Mouse (Mus musculus): ENCODE measurements around the gene Pdcd7. TPM values are rescaled to one million over a fixed set of nuclear protein-coding genes. Genes with fewer than 3 reads are reported as not detected.

Gene Pdcd7
- 6.5 and 10.1 TPM in 2 replicates for polyA plus RNA-seq (2012; rRNA removed; ENCODE audit: low replicate concordance)

GRCm38 (mm10) chr9:65345854-65346475 lies at the start of gene Pdcd7:
TSS of gene Pdcd7 (plus strand) at chr9:65346104.

GRCm38 (mm10) chr9:65360641-65361448 lies 14.9 kb downstream of the Pdcd7 start, which contains the start of gene Ubap1l:
TSS of gene Ubap1l (plus strand) at chr9:65361041.

GRCm38 (mm10) chr9:65391613-65391964 lies 45.7 kb downstream of the Pdcd7 start, which contains the start of gene Kbtbd13:
TSS of gene Kbtbd13 (minus strand) at chr9:65391652.

GRCm38 (mm10) chr9:65398279-65398678 lies 52.4 kb downstream of the Pdcd7 start, which contains the start of gene Rasl12:
TSS of gene Rasl12 (plus strand) at chr9:65398506.

Other genes with a start within 250 kb of the Pdcd7 start
- gene Igdcc4, start 244.6 kb upstream of the Pdcd7 start, polyA plus RNA-seq (2012; rRNA removed; ENCODE audit: low replicate concordance) = 4.0 and 40.8 TPM in 2 replicates
- gene Igdcc3, start 204.9 kb upstream of the Pdcd7 start, polyA plus RNA-seq (2012; rRNA removed; ENCODE audit: low replicate concordance) = 0.64 and 3.8 TPM in 2 replicates
- 14.8 and 20.1 TPM in 2 replicates for gene Parp16, start 150.8 kb upstream of the Pdcd7 start, polyA plus RNA-seq (2012; rRNA removed; ENCODE audit: low replicate concordance)
- 17.1 and 26.0 TPM in 2 replicates for gene Cilp, start 80.9 kb upstream of the Pdcd7 start, polyA plus RNA-seq (2012; rRNA removed; ENCODE audit: low replicate concordance)
- gene Clpx, start 51.8 kb upstream of the Pdcd7 start, polyA plus RNA-seq (2012; rRNA removed; ENCODE audit: low replicate concordance) = 13.1 and 16.5 TPM in 2 replicates
- 0.16 and 0.27 TPM in 2 replicates for gene Ubap1l, start 14.9 kb downstream of the Pdcd7 start, polyA plus RNA-seq (2012; rRNA removed; ENCODE audit: low replicate concordance)
- 1.8 and 2.6 TPM in 2 replicates for gene Kbtbd13, start 45.5 kb downstream of the Pdcd7 start, polyA plus RNA-seq (2012; rRNA removed; ENCODE audit: low replicate concordance)
- gene Rasl12, start 52.4 kb downstream of the Pdcd7 start, polyA plus RNA-seq (2012; rRNA removed; ENCODE audit: low replicate concordance) = 45.7 and 82.2 TPM in 2 replicates
- not detected in 2 replicates for gene Slc51b, start 76.9 kb downstream of the Pdcd7 start, polyA plus RNA-seq (2012; rRNA removed; ENCODE audit: low replicate concordance)
- gene Mtfmt, start 89.7 kb downstream of the Pdcd7 start, polyA plus RNA-seq (2012; rRNA removed; ENCODE audit: low replicate concordance) = 12.4 and 14.4 TPM in 2 replicates
- gene Spg21, start 114.8 kb downstream of the Pdcd7 start, polyA plus RNA-seq (2012; rRNA removed; ENCODE audit: low replicate concordance) = 40.3 and 57.6 TPM in 2 replicates
- gene Ankdd1a, start 174.1 kb downstream of the Pdcd7 start, polyA plus RNA-seq (2012; rRNA removed; ENCODE audit: low replicate concordance) = 0.45 and 0.82 TPM in 2 replicates
- 34.8 and 57.1 TPM in 2 replicates for gene Plekho2, start 233.9 kb downstream of the Pdcd7 start, polyA plus RNA-seq (2012; rRNA removed; ENCODE audit: low replicate concordance)
- 0.20 and 1.8 TPM in 2 replicates for gene Pif1, start 241.1 kb downstream of the Pdcd7 start, polyA plus RNA-seq (2012; rRNA removed; ENCODE audit: low replicate concordance)